Mouse (Mus musculus) MEL-GATA-1-ER (cell line): ENCODE data around the gene Gm43064.

ENCODE experiments used
- DNase-seq: peaks from one replicate; pipeline ENCODE4 v3.0.0-alpha.2; 2012; ENCODE audit warnings: low read depth; ENCODE audit errors: extremely low read depth

Gene Gm43064

DNA sequence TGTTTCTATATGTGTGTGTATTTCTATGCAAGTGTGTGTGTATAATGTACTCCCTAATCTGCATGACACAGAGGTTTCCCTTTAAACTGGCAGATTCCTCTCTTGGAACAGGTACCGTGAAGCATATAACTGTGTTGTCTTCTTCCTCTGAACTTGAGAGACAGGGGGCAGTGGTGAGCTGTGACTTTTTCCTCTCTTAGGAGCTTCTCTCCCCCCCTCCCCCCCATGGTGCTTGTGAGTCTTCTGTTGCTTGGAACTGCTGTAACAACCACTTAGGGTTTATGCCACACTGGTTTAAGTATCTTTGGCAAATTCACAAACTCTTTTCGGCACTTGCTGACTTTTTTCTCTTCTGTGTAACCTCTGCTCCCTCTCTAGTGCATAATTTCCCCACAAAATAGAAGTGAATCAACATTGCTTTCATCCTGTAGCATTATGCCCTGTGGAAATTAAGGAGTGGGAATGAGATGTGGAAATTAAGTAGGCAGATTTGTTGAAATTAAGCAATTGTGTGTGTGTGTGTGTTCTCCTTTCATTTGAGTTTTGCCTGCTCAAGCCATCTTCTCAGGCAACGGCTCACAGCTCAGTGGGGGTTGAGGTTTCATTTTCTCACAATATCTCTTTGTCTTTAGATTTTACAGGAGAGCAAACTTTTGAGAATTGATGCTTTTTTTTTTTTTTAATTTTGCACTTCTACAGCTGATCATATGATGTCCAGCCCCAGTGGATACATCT, 43.4 kb downstream of the Gm43064 start:
- DNase-seq: peak; percentile 62

GRCm38 (mm10) chr3:103853804-103854203, 44.4 kb downstream of the Gm43064 start:
- no peak for DNase-seq

DNA sequence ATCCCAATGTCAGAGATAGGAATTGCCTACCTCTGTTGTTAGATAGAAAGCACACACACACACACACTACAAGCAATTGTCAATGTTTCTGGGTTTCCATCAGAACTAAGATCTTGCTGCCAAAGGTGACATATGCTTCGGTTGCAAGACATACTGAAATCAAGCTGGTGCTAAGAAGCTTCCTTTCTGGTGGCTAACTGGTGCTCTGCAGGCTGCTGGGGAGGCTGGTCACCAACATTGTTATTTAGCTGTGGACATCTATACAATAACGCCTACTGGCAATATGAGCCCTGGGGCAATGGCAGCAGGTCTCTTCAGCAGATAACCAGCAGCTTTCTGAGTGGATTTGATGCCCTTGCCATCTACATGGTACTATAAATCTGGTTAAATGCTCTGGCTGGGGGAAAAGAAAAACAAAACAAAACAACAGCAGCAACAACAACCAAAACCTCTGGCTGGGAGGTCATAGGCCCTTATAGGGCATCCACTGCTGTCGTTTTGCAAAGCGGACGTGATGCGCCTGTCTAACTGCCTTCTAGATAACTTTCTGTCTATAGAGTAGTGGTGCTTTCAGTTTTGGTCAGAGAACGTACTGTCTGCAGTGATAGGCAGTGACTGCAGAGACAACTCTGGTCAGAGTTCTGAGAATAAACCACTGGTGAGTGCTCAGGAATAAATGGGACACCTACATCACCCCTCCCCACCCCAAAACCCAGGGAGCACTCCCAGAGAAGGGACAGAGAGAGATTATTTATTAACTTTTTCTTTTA, 47.8 kb downstream of the Gm43064 start:
- DNase-seq: no peak

DNA sequence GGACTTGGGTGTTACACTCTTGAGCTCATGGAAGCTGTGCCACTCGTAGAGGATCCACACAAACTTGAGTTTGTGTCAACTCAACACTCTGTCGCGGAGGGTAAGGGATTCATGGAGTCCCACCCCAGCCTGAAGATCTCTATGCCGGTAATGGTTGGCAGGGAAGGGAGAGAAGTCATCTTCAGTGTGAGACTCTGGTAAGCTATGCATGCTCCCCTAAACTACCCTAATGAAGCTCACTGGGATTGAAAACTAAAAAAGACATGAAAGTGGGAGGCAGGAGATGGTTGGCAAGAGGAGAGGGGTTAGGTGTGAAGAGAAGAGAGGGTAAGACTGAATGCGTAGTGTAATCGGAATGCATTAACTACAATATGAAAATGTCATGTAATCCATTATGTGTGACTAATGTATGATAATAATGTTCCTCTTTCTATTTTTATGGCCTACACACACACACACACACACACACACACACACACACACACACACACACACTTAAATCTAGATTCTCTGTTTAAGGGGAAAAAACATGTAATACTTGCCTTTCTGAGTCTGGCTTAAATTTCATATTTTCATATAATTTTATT, 48.7 kb downstream of the Gm43064 start:
- no peak for DNase-seq

- DNase-seq: no peak
These were observed 49.8 kb downstream of the Gm43064 start, which contains the start of gene Ptpn22 for GRCm38 (mm10) chr3:103858881-103859801. Ptpn22 (plus strand) TSS chr3:103859795.

DNA sequence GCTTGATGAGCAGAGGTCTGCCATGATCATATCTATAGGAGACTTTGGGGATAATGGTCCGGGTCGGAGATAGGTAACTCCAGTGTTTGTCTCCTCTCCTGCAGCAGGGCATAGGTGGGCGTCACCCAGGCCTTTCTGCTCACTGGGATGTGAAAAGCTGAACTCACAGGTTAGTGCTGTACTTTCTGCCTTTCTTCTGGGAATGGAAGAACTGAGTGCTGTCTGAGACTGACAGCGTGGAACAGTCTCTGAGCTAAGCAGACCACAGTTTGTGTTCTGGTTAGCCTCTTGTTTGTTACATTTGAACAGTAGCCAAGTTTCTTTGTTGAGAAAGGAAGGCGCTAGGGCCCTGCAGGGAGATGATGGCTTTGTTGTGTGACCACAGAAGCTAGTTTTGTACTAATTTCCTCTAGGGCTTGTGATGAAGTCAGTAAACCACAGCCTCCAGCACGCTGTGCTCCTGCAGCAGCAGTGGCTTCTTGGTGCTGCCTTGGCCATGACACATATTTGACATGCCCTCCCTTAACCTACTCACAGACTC, 50.5 kb downstream of the Gm43064 start:
- DNase-seq: no peak

- no peak for DNase-seq
These were observed 53.4 kb downstream of the Gm43064 start for GRCm38 (mm10) chr3:103862721-103863220.

- no peak for DNase-seq
These were observed 54.8 kb downstream of the Gm43064 start for GRCm38 (mm10) chr3:103864200-103864599.

DNA sequence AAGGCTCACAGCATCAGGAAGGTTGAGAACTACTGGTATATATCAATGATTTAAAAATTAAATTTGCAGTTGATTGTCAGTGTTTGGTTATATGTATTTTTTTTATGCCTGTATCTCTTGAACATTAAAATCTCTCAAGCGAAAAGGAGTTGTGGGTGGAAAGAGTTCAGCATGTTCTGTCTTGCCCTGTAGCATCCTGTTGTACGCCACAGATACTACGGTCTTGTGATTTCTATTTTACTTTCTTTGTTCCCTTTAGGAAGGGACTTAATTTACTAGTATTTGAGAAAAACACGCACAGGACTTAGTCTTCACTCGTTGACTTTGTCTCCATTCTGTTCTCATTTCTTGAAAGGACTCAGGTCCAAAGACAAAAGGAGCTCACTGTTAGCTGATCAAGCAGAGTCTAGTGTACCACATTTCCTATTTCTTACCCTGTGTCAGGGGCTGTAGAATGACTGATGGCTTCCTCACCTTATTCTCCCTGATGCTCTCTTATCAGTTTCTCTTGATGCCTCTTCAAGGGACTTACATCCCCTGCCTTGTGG, 58.1 kb downstream of the Gm43064 start:
- no peak for DNase-seq

DNA sequence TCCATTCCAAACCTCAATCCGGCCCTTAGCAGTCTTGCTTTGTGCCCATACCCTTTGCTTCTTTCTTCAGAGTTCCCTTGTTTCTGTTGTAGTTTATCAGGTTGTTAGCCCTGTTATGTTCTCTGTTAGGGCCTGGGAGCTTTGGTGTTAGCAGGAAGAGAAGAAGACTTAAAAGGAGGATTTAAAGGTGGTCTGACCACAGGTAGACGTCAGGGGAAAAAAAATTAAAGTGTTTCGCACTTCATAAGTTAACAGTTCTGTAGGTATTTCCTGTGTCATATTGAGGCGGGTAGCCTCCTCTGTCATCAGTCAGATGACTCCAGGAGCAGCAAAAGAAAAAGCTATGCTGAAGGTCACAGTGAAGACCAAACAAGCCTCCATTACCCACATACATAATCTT, 58.6 kb downstream of the Gm43064 start:
- DNase-seq: no peak

GRCm38 (mm10) chr3:103872663-103873098, 63.3 kb downstream of the Gm43064 start:
- DNase-seq: no peak

- peak; percentile 47 for DNase-seq
These were observed 65.0 kb downstream of the Gm43064 start for GRCm38 (mm10) chr3:103874329-103874728.

DNA sequence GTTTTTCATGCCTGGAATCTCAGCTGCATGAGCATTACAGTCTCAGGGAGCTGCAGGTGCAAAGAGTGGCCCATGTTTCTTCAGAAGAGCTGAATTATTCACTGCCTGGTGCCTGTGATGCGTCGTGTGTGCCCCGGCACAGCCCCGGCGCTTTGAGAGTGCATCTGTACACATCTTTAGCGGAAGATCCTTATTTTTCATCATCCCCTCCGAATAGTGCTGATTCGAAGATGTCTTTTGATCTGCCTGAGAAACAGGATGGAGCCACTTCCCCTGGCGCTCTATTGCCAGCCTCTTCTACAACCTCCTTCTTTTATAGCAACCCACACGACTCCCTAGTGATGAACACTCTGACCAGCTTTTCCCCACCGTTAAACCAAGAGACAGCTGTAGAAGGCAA, 76.6 kb downstream of the Gm43064 start:
- no peak for DNase-seq

DNA sequence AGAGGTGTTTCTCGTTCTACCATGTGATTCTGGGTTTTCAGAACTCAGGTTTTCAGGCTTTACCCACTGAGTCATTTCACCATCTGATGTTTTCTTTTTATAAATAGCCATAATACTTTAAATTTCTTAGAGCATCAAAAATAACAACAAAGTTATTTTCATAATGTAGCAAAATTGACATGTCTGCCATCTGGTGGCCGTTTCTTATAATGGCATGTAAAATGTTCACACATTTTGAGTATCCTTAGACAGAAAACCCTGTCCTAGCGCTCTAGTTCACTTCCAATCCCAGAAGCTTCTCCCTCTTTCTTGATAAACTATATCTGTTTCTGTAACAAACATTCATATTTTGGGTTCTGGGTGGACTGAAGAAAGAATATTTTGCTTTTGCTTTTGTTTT, 78.2 kb downstream of the Gm43064 start:
- peak; percentile 75 for DNase-seq
